Mouse (Mus musculus) olfactory bulb, adult 2 months (tissue): ENCODE results near the gene Ism1.

Experiments used
- CTCF ChIP-seq: fragments of 200-500 bp; IDR thresholded peaks from 2 replicates; pipeline ENCODE4 v1.5.1; 2012; ENCODE audit warnings: low read depth, mild to moderate bottlenecking, low read length, moderate library complexity; ENCODE audit not compliant: insufficient read depth
- POLR2A ChIP-seq: fragments of 200-500 bp; IDR thresholded peaks from 2 replicates; pipeline ENCODE4 v1.6.1; 2012; ENCODE audit warnings: mild to moderate bottlenecking, low read depth, low read length, moderate library complexity; ENCODE audit not compliant: insufficient read depth

DNA sequence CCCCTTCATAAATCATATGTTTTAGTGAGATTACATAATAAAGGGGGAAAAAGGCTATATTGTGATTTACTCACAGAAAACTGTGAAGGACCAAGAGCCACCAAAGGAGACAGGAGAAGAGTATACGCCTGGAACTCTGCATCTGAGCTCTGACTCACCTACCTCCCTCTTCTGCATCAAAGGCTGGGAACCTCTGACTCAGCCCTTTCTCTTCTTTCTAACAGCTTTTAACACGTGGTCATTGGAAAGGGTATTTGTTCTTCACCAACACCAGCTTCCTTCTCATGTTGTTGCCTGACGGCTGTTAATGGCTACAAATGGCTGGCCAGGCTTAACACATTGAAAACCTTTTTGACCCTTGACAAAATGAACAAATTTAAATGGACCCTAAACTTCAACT, 36.2 kb downstream of the Ism1 start:
- TF ChIP-seq CTCF (no peak), POLR2A (no peak)
